Mouse (Mus musculus): ENCODE data around the gene Cdk2ap2.

GRCm38 (mm10) chr19:4136463-4136862, 39.5 kb downstream of the Cdk2ap2 start:
- no peak for TF ChIP-seq EP300 (IDR thresholded peaks at IDR 0.05; ENCODE audit: low read depth)
- TF ChIP-seq CTCF (IDR thresholded peaks at IDR 0.05; ENCODE audit: low read depth): no peak

Measured in heart, postnatal 0 days (tissue).